Mouse (Mus musculus): ENCODE measurements around the gene Gpr89.

DNA sequence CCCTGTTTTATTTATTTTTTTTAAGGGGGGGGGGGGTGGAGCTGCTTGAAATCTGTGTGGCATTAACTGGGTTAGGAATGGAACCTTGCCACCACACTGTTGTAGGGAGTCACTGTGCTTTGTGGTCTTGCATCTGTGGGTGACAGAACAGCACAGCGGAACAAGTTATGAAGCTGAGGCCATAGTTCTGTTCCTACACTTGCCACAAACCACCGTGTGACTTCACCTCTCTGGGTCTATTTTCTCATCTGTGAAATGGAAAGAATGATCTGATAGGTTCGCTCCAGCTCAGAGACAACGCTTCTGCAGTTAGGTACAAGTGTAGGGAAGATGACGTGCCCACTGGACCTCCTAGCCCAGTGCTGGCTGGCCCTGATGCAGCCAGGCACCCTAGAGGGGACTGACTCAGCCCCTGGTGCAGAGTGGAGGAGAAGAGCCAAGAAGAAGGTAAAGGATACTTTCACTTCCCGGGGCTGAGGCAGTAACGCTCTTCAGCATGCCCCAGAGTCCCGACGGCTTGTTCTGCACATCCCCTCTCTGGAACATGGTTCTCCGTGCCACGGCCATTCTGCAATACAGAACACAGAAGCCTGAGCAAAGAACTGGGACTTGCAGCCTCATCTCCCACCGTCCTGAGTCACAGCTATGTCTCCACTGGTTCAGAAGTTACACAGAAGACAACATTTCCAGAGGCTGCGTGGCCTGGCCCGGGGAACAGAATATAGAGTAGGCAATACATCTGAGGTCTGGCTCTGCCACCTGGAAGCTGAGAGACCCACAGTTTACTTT is 22.9 kb downstream of the Gpr89 start:
- no peak for TF ChIP-seq CTCF (IDR thresholded peaks at IDR 0.05; ENCODE audit: low read depth, low read length)
- TF ChIP-seq POLR2A (IDR thresholded peaks at IDR 0.05; ENCODE audit: borderline replicate concordance, low read depth, low read length) = no peak

Data from bone marrow macrophage, adult 2 months (primary cell).